Mouse (Mus musculus): ENCODE measurements around the gene Syne4. TPM values are rescaled to one million over a fixed set of nuclear protein-coding genes. Genes with fewer than 3 reads are reported as not detected.

Gene Syne4
- 11.0 and 13.9 TPM in 2 replicates for polyA plus RNA-seq (2012; rRNA removed)

DNA sequence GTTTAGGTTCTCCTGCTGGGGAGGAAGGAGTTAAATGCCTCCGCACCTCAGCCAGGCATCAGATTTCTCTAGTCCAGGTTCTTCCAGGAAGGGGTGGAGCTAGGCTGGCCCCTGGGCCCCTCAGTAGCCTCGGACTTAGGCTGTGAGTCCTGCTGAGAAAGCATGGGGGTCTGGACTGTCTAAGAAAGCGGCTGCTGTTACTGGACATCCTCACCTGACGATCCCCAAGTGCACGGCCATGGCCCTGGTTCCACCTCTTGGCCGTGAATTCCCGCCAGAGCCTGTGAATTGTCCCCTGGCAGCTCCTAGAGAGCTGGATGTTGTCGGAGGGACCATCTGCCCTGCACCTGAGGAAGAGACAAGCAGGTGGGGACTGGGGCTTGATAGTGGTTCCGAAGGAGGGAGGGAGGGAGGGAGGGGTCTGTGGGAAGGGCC lies at the start of gene Syne4:
Gene Syne4 (plus strand): TSS at position 87 of the 435 bp plus-strand sequence.

DNA sequence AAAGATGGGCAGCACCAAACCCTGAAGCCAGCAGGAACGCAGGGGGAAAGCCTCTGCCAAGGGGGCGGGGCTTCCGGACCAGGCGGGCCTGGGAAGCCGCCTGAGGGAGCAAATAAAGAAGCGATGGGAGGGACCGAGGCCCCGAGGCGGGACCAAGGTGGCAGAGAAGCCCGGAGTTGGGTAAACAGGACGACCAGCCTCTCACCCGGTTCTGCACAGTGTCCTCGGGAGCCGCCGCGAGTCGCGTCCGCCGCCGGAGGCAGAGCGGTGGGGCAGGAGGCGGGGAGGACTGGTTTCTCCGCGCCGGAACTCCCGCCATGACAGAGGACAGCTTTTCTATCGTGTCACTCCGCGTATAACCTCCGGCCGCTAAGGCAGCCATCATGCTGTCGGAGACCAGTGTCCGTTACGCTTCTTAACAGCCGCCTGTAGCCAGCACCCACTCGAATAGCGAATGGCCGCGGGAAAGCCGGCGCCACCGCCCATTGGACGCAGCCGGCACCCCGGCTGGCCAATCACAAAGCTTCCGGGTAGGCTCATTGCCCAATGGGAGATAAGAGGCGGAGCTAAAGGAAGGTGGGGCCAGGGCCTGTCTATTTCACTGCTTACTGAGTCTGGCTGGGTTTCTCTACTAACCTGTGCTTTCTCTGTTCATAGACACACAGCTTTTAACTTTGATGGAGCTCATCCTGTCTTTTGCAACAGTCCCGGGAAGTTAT lies 34.5 kb upstream of the Syne4 start, which contains the start of the genes Thap8 and Wdr62:
Gene Thap8 (plus strand): TSS at position 144 of the 719 bp plus-strand sequence.
Gene Wdr62 (minus strand): TSS at position 469 of the 719 bp plus-strand sequence.

DNA sequence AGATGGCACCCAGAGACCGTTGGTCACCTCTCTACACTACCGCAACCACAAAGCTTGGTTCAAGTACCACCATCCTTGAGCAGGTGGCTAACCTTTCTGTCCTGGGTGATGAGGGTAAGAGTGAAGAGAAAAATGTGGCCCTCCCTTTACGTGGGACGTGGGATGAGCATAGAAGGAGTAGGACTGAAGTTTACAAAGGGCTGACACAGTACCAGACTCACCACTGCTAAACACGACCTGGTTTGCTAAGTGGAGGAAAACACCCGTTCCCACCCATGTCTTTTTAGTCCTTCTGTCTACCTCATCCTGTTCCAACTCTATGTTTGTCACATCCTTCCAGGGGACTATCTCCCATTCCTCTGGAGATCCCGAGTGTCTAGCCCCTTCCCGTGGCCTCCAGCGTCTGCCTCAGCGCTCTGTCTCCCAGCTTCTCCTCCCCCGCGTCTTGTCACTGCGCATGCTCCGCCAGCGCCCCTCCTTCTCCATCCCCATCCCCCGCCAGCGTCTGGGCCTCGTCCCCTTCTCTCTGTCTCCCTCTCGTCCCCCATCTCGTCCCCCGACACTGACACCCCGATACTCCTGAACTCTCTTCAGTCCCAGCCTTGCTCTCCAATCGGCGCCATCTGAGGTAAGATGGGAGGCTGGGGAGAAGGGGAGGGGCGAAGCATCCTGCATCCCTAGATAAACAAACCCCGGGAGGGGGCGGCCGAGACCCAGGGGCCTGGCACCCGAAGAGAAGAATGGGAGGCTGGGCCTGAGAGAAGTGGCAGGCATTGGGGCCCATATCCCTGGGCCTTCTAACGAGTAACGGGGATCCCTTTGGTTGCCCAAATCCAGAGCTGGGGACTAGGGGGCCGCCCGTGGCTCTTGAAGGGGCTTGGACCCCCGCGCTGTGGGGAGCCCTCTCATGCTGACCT lies 23.1 kb upstream of the Syne4 start, which contains the start of gene Clip3:
Gene Clip3 (plus strand): TSS at position 514 of the 917 bp plus-strand sequence.

DNA sequence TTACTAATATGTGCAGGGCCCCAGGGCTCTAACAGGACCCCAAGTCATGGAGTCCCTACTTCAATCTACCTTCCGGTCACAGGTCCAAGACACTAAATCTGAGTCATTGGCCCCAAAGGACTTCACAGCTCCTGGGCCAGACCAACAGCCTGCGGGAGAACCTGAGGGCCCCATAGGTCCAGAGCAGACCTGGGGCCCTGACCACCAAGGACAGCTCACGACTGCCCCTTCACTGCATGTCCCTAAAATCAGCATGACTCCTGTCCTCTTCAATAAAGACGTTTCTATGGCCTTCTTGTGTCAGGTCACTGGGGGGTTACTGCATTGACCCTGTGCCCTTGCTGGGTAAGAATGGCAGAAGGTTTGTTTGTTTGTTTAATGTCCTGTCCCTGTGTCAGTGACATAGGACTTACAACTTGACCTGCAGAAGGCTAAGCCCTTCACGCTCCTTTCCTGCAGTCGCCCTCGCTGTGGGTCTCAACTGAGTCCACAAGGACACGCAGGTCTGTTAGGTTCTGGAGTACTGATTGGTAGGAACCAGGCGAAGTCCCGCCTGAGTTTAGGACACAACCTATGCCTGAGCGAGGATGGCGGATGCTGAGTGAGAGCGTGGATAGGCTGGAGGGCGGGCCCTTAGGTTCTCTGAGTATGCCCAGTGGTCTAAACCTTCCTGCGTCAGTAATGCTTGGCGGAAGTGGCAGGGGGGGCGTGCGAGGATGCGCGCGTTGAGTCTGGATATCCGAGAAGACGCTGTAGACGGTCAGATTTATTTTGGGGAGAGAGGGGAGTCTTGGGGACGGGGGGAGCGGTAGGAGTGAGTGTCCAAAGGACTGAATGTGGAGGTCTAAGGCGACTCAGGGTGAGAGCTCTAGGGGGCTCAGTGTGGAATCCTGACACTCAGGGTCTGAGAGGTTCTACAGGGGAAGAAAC lies 6.3 kb upstream of the Syne4 start, which contains the start of gene Alkbh6:
Gene Alkbh6 (plus strand): TSS at position 642 of the 930 bp plus-strand sequence.

DNA sequence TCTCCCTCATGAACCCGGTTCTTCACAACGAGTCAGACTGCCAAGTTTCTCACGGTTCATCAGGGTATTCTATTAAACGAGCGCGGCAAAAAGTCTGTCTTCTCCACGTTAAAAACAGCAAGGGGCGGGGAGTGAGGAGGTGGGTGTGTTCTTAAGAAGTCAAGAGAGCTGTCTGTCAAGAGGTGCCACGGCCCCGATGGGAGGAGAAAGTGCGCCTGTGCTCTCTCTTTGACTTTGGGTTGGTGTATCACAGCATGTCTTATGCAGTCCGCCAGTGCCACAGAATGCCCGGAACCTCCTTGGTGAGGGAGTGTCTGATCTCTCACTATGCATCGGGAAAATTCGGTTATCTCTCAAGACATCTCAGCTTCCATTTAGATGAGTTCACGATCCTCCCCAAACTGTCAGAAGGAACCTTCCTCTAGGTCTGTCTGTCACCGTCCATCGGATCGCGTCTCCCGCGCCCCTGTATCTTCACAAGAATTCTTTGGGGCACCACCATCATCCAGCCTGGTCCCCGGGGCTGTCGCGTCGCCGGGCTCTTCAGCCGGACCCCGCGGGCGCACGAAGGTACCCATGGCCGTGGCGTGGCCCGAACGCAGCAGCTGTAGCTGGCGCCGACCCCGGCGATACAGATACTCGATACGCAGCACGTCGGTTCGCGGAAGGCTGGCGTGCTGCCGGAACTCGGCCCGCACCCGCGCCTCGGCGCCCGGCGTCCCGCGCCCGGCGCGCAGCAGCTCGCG lies 7.1 kb downstream of the Syne4 start, which contains the start of gene E130208F15Rik:
Gene E130208F15Rik (plus strand): TSS at position 202 of the 746 bp plus-strand sequence.

DNA sequence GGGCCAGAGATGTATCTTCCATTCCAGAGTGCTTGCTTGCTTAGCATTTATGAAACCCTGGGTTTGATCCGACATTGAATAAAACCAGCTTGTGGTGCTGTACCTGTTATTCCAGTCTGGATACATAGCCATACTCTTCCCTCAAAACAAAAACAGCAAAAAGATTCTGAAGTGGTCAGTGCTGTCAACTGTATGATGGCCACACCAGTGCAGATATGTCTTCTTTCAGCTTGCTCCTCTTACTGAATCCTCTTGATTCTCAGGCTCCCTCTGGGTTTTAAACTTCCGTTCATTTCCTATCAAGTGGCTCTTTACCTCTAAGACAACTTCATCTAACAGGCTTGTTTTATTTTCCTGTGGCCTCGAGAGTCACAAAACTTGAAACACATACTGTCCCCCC lies 9.2 kb downstream of the Syne4 start, which contains the start of gene Sdhaf1:
Gene Sdhaf1 (minus strand): TSS at position 101 of the 400 bp plus-strand sequence.

DNA sequence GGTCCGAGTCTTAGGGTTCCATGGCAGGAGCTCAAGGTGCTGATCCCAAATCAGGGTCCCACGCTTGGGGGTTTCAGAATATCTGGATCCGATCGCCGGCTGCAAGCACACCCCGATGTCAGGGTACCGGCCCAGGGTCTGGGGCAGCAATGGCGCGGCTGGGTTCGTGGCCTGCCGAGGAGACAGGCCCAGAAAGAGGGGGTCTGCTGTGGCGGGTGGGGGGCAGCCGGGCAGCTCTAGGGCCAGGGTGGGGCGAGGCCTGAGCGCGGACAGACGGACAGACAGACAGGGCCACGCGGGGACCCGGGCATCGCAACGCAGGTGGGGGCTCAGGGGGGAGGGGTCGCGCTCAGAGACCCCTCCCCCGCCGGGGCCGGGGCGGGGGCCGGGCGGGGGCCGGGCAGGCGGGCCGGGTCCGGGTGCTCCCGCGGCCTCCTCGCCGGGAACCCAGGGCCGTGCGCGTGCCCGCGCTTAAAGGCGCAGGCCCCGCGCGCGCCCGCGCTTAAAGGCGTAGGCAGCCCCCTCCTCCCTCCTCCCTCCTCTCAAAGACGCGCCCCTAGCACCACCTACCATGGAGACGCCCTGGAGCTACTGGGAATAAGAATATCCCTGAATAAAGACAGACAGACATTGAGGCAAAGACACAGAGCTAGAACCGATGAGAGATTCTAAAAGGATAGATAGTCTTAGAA lies 48.2 kb downstream of the Syne4 start, which contains the start of gene Lrfn3:
Gene Lrfn3 (minus strand): TSS at position 121 of the 692 bp plus-strand sequence.

Other genes starting within 250 kb of the Syne4 start
- gene Zfp82, start 241.9 kb upstream of the Syne4 start, polyA plus RNA-seq (2012; rRNA removed), result 0.29 and 0.35 TPM in 2 replicates
- gene Gm26920, start 224.4 kb upstream of the Syne4 start, polyA plus RNA-seq (2012; rRNA removed), result not detected in 2 replicates
- 0.57 and 1.9 TPM in 2 replicates for gene Zfp566, start 224.3 kb upstream of the Syne4 start, polyA plus RNA-seq (2012; rRNA removed)
- gene Zfp260, start 220.0 kb upstream of the Syne4 start, polyA plus RNA-seq (2012; rRNA removed), result 7.9 and 8.4 TPM in 2 replicates
- gene Zfp382, start 192.9 kb upstream of the Syne4 start, polyA plus RNA-seq (2012; rRNA removed), result 0.38 and 1.9 TPM in 2 replicates
- gene Zfp146, start 145.1 kb upstream of the Syne4 start, polyA plus RNA-seq (2012; rRNA removed), result 6.3 and 8.4 TPM in 2 replicates
- 48.3 and 56.0 TPM in 2 replicates for gene Cox7a1, start 130.7 kb upstream of the Syne4 start, polyA plus RNA-seq (2012; rRNA removed)
- 791 and 1,080 TPM in 2 replicates for gene Capns1, start 116.0 kb upstream of the Syne4 start, polyA plus RNA-seq (2012; rRNA removed)
- 86.6 and 107 TPM in 2 replicates for gene Polr2i, start 82.9 kb upstream of the Syne4 start, polyA plus RNA-seq (2012; rRNA removed)
- 46.0 and 55.7 TPM in 2 replicates for gene Tbcb, start 82.5 kb upstream of the Syne4 start, polyA plus RNA-seq (2012; rRNA removed)
- not detected in 2 replicates for gene Ovol3, start 79.1 kb upstream of the Syne4 start, polyA plus RNA-seq (2012; rRNA removed)
- 0.12 and 0.19 TPM in 2 replicates for gene Thap8, start 34.7 kb upstream of the Syne4 start, polyA plus RNA-seq (2012; rRNA removed)
- 20.8 and 23.2 TPM in 2 replicates for gene Wdr62, start 34.4 kb upstream of the Syne4 start, polyA plus RNA-seq (2012; rRNA removed)
- 11.3 and 14.7 TPM in 2 replicates for gene Clip3, start 23.1 kb upstream of the Syne4 start, polyA plus RNA-seq (2012; rRNA removed)
- gene Alkbh6, start 6.1 kb upstream of the Syne4 start, polyA plus RNA-seq (2012; rRNA removed), result 165 and 192 TPM in 2 replicates
- 1.2 and 1.4 TPM in 2 replicates for gene E130208F15Rik, start 6.9 kb downstream of the Syne4 start, polyA plus RNA-seq (2012; rRNA removed)
- gene Sdhaf1, start 9.1 kb downstream of the Syne4 start, polyA plus RNA-seq (2012; rRNA removed), result 26.8 and 37.9 TPM in 2 replicates
- 25.6 and 26.3 TPM in 2 replicates for gene Lrfn3, start 48.0 kb downstream of the Syne4 start, polyA plus RNA-seq (2012; rRNA removed)
- 54.3 and 84.5 TPM in 2 replicates for gene Tyrobp, start 99.0 kb downstream of the Syne4 start, polyA plus RNA-seq (2012; rRNA removed)
- 12.2 and 17.0 TPM in 2 replicates for gene Hcst, start 105.0 kb downstream of the Syne4 start, polyA plus RNA-seq (2012; rRNA removed)
- 7.8 and 8.1 TPM in 2 replicates for gene Nfkbid, start 106.9 kb downstream of the Syne4 start, polyA plus RNA-seq (2012; rRNA removed)
- 49.6 and 52.2 TPM in 2 replicates for gene Aplp1, start 130.7 kb downstream of the Syne4 start, polyA plus RNA-seq (2012; rRNA removed)
- 0.35 and 0.52 TPM in 2 replicates for gene Kirrel2, start 142.9 kb downstream of the Syne4 start, polyA plus RNA-seq (2012; rRNA removed)
- gene Nphs1, start 143.5 kb downstream of the Syne4 start, polyA plus RNA-seq (2012; rRNA removed), result 0.03 and 0.80 TPM in 2 replicates
- not detected in 2 replicates for gene Prodh2, start 178.8 kb downstream of the Syne4 start, polyA plus RNA-seq (2012; rRNA removed)
- gene Arhgap33, start 220.3 kb downstream of the Syne4 start, polyA plus RNA-seq (2012; rRNA removed), result 17.3 and 18.3 TPM in 2 replicates
- gene Hspb6, start 237.4 kb downstream of the Syne4 start, polyA plus RNA-seq (2012; rRNA removed), result 80.2 and 99.4 TPM in 2 replicates
- 8.5 TPM in 2 replicates for gene Proser3, start 237.5 kb downstream of the Syne4 start, polyA plus RNA-seq (2012; rRNA removed)
- gene Lin37, start 245.0 kb downstream of the Syne4 start, polyA plus RNA-seq (2012; rRNA removed), result 32.0 and 32.4 TPM in 2 replicates
- gene U2af1l4, start 248.5 kb downstream of the Syne4 start, polyA plus RNA-seq (2012; rRNA removed), result 40.8 and 56.2 TPM in 2 replicates
- gene Gm49396, start 248.5 kb downstream of the Syne4 start, polyA plus RNA-seq (2012; rRNA removed), result 1.2 and 1.4 TPM in 2 replicates
- gene Psenen, start 248.8 kb downstream of the Syne4 start, polyA plus RNA-seq (2012; rRNA removed), result 109 and 156 TPM in 2 replicates